Mouse (Mus musculus): ENCODE results near the gene Cpe.

Gene Cpe

DNA sequence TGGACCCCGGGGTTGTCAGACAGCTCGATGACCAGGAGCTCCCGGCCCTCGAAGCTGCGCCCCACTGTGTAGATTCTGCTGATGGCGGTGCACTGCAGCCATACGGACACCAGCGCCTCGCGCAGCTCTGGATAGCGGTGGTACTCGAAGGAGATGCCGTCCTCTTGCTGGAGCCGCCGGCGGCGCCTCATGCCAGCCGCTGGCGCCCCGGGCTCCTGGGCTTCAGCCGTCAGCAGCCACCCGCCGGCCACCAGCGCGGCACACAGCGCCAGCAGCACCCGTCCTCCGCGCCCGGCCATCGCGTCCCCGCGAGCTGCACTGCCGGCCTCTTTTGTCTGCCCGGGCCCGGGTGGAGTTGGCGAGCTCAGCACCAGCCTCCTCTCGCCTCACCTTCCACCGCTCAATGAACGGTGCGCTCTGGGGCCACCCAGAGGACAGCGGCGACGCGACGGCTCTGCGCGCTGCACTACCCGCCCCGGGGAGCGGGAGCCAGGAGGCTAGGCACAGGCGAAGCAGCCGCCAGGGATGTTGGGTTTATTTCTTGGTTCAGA, at the start of gene Cpe:
Gene Cpe, minus strand, starts transcription at position 404 of the 551 bp plus-strand sequence.
- DNase-seq, result peak; percentile 80

DNA sequence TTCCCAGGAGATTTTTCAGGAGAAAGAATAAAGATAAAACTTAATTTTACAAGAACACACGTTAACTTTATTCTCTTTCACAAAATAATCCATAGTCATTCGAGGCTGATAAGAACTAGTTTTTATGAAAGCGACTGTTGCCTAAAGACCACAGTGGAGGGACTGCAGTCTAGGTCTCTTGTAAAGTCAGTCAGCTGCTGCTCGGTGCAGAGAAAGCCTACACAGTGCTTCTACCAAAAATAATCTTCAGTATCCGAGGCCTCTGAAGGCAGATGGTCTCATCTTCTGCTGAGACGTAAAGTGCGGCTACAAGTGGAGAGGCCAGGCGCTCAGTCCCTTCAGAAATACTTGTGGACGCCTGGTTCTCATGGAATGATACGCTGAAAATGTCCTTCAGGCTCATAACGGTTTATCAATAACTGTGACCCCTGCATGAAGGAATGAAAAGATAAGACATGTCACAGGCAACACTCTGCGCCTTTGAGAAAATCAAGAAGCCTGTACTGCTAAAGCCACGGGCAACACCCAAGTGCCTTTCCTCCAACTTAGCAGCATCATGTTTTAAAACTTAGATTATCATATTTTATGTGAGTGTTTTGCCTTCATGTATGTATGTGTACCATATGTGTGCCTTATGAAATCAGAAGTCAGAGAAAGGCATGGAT, 47.8 kb upstream of the Cpe start:
- no peak for DNase-seq

DNA sequence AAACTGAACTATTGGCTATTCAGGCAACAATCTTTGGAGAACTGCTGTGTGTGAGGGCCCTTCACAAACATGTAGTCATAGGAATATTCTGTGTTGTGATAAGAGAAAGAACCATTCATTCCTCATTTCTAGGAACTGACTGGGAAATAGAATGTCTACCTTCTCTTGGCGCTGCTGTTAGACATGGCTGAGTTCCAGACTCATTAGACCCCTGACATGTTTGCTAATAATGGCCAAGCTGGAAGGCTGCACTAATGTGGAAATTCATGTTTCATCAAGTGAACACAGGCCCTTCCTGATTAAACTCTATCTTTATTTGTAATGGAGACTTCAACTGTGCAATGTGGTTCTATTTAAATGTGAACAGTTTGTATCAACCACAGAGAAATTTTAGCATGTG, 46.1 kb upstream of the Cpe start:
- DNase-seq, result no peak

DNA sequence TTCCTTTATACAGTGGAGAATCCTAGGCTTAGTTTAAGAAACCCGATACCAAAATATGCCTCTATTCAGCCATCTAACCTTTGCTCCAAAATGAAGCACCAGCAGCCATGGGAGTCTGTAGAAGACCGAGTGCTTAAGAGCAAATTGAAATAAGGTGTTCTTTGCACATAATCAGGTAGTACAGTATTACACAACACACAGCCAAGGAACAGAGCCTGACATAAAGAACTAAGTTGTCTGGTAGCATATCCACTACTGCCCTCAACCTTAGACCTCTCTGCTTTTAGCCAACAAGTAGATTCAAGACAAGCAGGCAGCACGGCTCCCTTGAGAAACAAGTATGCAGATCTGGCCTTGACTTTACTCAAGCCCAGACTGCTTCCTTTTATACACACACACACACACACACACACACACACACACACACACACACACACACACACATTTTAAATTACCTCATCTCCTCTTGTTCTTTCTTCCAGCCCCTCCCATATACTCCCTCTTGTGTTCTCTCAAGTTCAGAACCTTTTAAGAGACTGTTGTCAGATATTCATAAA, 44.0 kb upstream of the Cpe start:
- no peak for DNase-seq

DNA sequence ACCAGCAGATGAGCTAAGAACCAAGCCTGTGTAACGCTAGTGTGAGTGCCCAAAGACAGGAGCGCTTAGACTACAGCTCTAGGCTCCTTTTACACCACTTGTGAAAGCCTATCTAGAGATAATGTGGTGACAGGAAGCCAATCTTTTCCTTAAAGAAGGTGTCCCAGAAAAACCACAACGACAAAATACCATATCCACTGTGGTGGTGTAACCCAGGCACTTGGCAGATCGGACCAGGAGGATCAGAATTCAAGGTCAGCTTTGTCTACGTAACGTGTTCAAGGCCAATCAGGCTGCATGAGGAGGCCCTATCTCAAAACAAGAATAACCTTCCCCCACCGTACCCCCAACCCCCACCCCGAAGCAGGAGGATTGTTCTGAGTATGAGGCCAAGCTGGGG, 42.3 kb upstream of the Cpe start:
- DNase-seq, result no peak

DNA sequence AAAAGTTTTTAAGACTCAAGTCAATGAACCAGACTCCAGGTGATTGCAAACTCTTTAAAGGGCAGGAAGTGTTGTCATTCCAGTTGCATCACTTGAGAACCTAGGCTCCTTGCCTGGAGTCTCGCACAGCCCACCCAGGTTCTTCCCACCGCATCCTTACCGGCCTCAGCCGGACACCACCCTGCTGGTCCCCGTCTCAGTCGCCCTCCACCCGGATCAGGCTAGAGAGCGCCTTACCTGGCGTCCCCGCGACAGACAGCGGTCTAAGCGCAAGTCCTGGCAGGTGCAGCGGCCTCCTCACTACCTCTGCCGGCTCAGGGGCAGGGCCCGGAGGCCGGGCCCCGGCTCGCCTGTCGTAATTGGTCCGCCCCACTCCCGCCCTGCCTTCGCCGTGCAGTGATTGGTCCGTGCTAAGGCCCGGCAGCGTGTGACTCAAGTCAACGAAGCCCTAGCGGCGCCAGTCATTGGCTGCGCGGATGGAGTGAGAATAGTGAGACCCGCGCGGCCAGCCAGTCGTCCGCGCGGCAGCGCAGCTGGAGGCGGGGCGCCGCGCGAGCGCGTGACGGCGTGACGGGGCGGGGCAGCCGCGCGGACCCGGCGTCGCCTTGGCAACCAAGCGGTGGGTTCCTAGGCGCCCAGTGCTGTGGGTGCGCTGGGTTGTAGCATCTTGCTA, 40.6 kb upstream of the Cpe start, which contains the start of gene Msmo1:
Gene Msmo1, minus strand, starts transcription at position 522 of the 673 bp plus-strand sequence.
- DNase-seq, result peak; percentile 98

DNA sequence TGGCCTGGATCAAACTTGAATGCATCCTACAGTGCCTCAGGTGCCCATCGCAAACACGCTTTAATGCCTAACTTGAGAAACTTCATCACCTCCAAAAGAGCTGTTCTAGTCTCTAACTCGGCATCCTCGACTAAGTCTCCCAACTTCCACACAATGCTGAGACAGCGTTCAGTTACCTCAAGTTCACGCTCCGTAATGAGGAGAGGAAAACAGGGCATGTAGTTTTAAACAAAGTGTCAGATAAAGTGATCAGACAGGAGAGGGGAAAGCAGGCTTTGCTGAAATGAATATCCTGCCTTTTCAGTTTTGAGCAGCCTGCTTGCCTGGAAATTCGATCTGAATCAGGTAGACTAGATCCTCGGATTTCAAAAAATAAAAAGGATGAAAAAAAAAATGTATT, 39.7 kb upstream of the Cpe start:
- DNase-seq, result no peak

DNA sequence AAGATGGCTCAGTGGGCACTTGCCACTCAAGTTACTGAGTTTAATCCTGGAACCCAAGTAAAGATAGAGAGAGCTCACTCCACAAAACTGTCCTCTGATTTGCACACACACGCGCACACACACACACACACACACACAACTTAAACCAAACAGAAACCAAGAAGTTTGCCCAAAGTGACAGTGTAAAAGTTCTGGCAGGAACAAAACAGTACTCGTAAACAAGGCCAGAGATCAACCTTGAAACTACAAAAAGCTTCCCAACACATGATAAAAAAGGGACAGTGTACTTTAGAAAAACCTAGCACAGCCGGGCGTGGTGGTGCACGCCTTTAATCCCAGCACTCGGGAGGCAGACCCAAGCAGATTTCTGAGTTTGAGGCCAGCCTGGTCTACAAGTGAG, 35.3 kb upstream of the Cpe start:
- DNase-seq, result no peak

DNA sequence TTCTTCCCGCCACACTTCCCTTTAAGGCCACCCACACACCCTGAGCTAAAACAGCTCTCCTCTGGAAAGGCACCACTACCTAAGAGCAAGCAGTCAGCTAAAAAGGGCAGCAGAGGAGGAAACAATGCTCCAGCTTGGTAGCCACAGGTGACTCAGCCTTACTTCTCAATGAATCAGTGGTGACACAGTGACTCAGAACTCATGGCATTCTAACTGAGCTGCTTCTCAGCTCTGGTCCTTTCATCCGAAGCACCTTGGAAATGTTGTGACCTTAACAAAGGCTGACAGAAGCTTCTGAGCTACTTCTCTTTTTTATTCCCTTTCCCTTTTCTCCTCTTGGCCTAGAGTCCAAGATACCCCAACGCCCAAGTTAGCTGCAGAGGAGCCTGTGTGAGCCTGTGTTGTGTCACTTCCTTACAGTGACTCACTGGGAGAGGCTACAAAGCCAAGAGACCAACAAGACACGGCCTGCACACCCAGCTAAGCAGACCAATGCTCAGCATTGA, 33.4 kb upstream of the Cpe start:
- no peak for DNase-seq

DNA sequence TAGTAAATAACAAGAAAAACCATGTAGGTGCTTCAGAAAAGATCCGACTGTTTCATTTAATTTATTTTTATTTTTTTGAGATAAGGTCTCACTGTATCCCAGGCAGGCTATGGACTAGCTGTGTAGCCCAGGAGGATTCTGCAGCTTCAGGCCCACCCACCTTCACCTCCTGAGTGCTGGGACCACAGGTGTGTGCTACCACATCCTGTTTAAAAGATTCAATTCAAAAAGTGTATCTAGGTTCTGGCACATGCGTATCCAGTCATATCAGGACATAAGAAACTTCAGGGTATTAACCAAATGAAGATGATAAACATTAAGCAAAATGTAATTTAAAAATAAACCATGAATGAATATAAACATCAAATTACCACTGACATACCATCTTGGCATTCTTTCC, 30.4 kb upstream of the Cpe start:
- DNase-seq, result no peak

DNA sequence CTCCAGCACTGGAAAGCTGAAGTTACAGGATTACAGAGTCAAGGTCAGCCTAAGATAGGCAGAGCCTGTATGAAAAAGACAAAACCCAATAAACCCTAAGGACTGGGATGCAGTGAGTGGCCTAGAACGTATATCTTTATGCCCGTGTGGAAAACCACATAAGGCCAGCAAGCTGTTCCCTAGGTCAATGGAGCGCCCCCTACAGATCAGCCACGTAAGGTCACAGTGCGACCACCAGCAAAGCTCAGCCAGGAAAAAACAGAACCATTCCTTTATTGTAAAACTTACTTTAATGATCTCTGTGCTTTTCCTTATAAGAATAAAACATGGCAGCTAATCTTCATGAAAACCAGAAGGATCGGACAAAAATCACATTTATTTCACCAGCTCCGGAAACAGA, 25.0 kb upstream of the Cpe start:
- DNase-seq, result no peak

DNA sequence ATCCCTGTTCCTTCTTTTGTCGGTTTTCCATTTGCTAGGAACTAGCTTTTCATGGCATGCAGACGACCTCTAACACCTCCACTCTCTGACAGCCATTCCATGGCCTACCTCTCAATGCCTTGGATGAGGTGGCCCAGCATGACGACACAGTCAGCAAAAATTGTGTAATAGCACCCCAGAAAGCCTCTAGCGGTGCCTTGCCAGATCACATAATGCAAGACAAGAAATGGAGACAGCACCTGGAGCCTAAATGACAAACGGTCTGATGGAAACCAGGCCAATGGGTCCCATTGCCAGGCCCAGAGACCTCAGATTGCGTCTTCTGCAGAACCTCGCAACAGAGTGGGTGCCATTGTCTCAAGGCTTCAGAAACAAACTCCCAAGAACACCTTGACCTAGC, 19.6 kb upstream of the Cpe start:
- DNase-seq, result no peak

DNA sequence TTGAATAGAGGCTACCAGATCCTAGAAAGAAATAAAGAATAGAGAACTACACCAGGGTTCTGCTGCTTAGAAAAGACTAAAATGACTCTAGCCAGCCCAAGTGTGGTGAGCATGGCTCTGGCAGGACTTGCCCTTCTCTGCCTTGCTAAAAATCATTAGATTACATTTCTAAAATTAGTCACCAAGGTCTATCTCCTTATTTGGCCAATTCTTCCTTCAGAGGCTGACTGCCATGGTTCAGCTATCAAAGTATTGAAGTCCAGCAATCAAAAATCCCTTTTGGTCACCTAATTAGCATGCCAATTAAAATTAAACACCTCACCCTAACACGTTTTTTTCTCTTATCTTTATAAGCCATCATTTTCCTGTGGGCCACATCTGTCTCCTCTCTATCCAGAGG, 18.7 kb upstream of the Cpe start:
- DNase-seq, result no peak

DNA sequence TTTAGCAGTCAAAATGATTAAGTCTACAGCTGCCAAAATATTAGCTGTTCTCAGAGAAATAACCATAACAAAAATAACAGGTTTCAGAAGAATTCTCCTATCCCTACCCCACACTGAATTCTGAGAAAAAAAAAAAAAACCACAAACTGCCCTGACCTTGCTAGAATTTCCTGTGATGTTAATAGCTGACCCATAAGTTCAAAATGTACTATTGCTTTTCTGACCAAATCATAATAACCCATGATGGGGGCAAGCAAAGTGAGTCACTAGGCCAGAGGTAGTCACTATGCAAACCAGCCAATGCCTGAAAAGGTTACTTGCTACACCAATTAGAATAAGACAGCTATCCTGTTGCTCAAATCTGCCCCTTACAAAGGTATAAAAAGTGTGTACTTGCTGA, 14.6 kb upstream of the Cpe start:
- no peak for DNase-seq

DNA sequence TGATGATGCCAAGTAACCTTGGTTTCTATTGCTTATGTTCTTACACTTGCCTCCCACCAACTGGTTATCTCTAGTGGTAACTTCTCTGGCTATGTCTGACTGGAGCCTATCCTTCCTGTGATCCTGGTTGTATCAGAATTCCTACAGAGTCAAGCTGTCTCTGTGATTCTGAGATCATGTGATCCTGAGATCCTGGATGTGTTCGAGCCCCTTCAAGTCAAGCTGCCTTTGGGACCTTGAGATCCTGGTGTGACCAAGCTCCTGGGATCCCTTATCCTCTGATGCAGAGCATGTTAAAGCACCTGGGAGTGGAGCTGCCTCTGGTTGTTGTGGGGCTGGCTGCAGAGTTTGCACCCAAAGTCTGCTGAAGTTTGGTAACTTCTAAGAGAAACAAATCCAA, 10.3 kb upstream of the Cpe start:
- no peak for DNase-seq

DNA sequence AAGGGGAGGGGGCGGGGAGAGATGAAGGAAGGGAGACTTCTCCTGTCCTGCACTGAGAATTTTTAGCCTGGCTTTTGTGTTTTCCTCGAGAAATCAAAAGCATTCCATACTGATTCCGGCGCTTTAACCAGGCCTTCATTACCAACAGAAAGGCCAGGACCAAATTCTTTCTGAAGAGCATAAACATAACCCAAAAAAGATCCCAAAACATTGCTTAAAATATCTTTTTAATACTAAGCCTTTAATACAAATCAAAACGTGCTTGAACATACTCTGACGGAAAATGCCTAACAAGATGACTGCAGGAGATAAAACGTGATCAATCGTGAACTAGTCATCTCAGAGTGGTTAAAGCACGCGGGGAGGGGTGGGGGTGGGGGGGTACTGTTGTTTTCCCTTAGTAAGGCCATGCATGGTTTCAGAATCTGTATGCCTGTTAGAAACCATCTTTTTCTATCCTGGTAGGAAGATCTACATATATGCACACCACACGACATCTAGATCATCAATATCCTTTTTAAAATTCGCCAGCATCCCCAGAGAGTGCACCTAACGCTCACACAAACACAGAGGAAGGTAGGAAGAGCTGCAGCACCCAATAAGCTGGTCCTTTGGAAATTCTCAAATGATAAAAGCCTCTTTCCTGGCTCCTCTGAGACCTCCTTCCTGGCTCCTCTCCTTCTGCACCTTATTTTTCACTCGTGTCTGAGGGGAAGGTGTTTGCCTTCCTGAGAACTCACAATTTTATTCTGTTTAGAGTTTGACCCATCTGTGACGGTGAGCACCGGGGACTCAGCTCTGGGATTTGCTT, 1.1 kb downstream of the Cpe start:
- no peak for DNase-seq

DNA sequence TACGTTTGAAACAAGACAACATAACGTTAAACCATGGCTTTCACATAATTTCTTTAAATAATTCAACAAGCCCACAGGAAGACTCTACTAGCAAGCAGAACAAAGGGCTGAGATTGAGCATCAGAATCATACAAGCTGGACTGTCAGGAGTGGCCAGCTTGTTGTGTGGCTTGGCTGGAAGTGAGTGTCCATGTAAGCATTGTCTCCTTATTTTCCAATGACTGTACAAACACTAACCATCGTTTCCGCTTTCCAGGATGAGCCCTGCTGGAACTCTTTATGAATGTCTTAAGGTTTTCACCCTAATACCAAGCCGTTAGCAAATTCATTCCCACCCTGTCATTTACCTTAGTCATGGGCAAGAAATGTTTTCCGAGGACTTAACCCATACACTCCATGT, 2.0 kb downstream of the Cpe start:
- DNase-seq, result no peak

DNA sequence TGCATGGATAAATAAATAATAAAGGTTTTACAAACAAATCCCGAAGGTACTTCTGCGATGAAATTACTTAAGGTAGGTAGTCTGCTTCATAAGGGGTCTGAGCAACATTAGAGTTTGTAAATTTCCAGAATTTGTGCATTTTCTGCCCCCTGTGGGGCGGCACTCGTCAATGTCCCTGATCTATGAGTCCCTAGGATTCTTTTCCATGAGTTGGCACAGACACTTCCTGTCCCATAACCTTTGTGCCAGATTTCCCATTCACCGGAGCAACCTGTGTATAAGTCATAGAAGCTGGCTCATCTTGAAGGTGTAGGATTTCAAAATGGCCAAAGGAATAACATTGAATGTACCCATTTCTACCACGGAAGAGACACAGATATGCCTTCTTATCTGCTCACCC, 2.5 kb downstream of the Cpe start:
- DNase-seq, result no peak

DNA sequence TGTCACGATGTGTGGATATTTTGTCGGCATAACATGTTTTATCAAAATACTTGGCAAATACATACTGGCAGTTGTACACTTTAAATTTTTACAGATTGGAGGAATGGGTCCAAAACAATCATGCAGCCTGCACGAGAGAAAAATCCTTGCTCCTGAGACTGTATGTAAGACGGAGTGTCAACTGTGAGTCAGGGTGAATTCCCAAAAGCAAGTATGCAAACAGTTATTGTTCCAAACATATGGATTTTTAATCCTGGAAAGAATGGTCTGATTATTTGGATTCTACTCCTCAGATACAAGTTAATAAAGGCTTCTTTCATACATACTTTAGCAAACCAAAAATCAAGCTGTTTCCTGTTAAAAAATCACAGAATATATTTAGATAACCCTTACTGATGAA, 4.1 kb downstream of the Cpe start:
- no peak for DNase-seq

DNA sequence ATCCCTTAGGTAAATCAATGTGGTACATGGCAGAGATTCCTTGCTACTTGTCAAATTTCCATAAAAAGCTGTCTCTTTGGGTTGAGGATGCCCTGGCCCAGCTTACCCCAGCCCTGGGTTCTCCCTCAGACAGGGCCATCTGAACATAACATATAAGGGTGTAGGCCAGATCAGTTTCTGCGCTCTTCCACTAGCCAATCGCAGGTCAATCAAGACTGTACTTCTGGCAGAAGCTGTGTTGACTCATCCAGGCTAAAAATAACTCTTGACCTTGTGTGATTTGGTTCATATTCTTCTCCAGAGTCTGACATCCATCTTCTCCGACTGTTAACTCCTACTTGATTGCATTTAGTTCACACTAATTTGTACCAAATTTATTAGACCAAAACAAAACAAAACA, 4.7 kb downstream of the Cpe start:
- no peak for DNase-seq

DNA sequence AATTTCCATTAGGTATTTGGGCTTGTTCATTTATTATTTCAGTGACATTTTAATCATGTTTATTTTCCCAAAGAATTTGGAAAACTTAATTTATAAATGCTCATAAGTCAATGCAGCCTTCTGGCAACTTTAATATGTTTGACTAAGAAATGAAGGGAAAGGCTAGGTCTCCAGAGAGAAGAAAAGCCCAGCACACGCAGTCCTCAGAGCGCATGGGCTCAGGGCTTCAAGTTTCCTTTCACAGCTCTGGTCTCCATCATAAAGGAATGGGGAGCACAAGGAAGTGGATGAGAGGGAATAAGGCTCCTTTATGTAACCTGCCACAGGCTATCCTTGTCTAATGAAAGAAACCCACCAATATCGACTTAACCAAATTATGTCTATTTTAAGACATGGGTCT, 10.4 kb downstream of the Cpe start:
- no peak for DNase-seq

DNA sequence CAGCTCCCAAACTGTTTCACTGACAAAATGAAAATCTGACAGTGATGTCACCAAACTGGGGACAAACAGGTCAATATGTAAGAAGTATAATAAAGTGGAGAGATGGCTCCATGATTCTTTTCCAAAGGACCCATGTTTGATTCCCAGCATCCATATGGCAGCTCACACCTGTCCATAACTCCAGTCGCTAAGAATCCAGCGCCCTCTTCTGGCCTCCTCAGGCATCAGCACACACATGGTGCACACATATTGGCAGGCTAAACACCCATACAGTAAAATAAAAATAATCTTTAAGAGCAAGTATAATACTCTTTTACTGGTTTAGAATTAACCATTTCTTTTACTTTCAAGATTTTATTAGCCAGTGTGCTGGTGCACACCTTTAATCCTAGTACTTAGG, 16.5 kb downstream of the Cpe start:
- DNase-seq, result no peak

DNA sequence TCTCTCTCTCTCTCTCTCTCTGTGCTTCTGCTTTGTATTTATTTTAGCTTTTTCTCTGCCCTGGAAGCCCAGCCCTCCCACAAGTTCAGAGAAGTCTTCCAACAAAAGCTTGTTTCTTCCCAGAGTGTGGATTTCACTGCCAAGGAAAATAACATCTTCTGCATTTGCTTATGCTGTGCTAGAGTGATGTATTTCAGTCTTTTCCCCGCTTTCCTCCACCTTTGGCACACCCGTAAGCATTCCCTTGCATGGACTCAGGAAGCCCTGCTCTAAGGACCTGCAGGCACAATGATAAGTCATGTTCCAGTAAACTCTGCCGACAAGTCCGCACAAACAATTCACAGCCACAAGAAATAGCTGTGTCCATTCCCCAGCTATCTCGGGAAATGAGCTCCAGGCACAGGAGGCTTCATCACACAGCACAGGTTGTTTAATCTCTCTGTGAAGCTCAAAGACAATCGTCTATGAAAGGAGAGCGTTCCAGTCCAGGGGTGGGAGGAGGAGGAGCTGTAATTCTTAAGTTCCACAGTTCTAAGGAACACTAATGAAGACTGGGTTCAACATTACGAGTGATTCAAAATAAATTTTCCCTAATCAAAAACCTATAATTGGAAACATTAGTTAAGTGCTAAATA, 17.8 kb downstream of the Cpe start:
- peak; percentile 21 for DNase-seq

Data from kidney, postnatal 14 days (tissue).